Mouse (Mus musculus): ENCODE measurements at regions not wholly inside any gene's neighbourhood (a gene's known extent, or its start where the extent isn't known, plus 50 kb on each side); places are given as distances from the start of the nearest gene placed in this dataset.

DNA sequence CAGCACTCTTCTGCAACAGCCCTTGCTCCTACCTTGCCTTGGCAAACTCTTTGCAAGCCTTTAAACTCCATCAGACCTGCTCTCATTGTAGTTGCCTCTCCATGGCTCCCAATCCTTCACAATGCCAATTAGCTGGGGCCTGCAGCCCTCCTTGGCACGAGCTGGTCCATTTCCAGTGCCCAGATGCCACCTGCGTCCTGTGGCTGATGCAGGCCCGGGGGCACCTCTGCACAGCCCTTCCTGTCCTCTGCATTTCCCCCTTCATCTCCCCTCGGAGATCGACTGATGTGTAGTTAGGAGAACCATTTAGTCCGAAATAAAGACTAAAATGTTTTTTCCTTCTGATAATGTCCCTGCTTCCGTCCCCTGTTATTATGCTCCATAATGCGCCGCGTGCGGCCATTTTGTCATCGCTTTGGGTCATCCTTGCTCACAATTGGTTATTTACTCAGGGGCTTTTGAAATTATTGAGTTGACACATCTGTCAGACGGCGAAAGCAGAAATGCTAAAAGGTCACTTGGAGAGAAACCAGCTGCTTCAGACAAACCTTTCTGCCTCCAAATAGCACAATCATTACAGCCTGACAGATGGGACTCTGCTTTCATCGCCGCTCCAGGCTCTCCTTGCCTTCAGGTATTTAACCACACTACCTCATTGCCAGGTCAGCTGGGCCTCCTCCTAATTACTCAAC is 250.0 kb upstream of the Fam92a start:
- no peak for TF ChIP-seq CTCF (IDR thresholded peaks at IDR 0.05; ENCODE audit: control insufficient read depth, insufficient read depth, insufficient read length)
- no peak for TF ChIP-seq MAX (IDR thresholded peaks at IDR 0.05)
